26 mouse cellular contexts compared by ENCODE assay signal in genomic region chr6:76802969-76803368, GRCm38 (mm10).
"Had no signal": no experiment of that assay in that cellular context is flagged by ENCODE, and none has a peak within 500 bp of the region (broad histone marks: within the 10 kb centered on the region; RNA-seq: fewer than 3 reads in every experiment).

No protein-coding gene starts in this region.

- H3K4me2 ChIP-seq: heart, embryonic 11.5 days; heart, embryonic 13.5 days; heart, embryonic 15.5 days; hindbrain, embryonic 13.5 days; hindbrain, embryonic 15.5 days; limb, embryonic 13.5 days; limb, embryonic 15.5 days; liver, embryonic 12.5 days had no signal

- H3K9me3 ChIP-seq: heart, embryonic 13.5 days; heart, embryonic 15.5 days; hindbrain, embryonic 13.5 days; hindbrain, embryonic 15.5 days; limb, embryonic 13.5 days; limb, embryonic 15.5 days; liver, embryonic 12.5 days had no signal

- H3K36me3 ChIP-seq: heart, embryonic 13.5 days; heart, embryonic 15.5 days; hindbrain, embryonic 13.5 days; hindbrain, embryonic 15.5 days; limb, embryonic 13.5 days; limb, embryonic 15.5 days; liver, embryonic 12.5 days had no signal

- H3K4me1 ChIP-seq: heart, embryonic 13.5 days; heart, embryonic 15.5 days; hindbrain, embryonic 13.5 days; hindbrain, embryonic 15.5 days; limb, embryonic 13.5 days; limb, embryonic 15.5 days; liver, embryonic 12.5 days had no signal

- ATAC-seq: hindbrain, postnatal 0 days; intestine, embryonic 16.5 days; liver, embryonic 12.5 days had no signal

- H3K9ac ChIP-seq: heart, embryonic 13.5 days; heart, embryonic 15.5 days; hindbrain, embryonic 13.5 days; hindbrain, embryonic 15.5 days; limb, embryonic 13.5 days; limb, embryonic 15.5 days; liver, embryonic 12.5 days; liver, embryonic 14.5 days had no signal

- DNase-seq: gastrocnemius, postnatal 14 days; gastrocnemius, postnatal 36 days; heart, adult 11 months; heart, adult 2 months; heart, postnatal 14 days; heart, postnatal 36 days; kidney, adult 11 months; kidney, adult 2 months; kidney, adult 9 months; kidney, postnatal 10 days; kidney, postnatal 25 days; kidney, postnatal 4 days; left cerebral cortex, postnatal 4 days had no signal

- H3K4me3 ChIP-seq: heart, adult 2 months; heart, embryonic 13.5 days; heart, embryonic 15.5 days; hindbrain, embryonic 13.5 days; hindbrain, embryonic 15.5 days; layer of hippocampus, adult 2 months; left cerebral cortex, adult 2 months; limb, embryonic 13.5 days; limb, embryonic 15.5 days; liver, embryonic 12.5 days had no signal

- H3K27me3 ChIP-seq: heart, embryonic 13.5 days; heart, embryonic 15.5 days; hindbrain, embryonic 13.5 days; hindbrain, embryonic 15.5 days; limb, embryonic 13.5 days; limb, embryonic 15.5 days; liver, embryonic 12.5 days had no signal

- H3K27ac ChIP-seq: heart, adult 2 months; heart, embryonic 13.5 days; heart, embryonic 15.5 days; hindbrain, embryonic 13.5 days; hindbrain, embryonic 15.5 days; hindbrain, postnatal 0 days; layer of hippocampus, adult 2 months; left cerebral cortex, adult 2 months; limb, embryonic 13.5 days; limb, embryonic 15.5 days; liver, embryonic 12.5 days; liver, embryonic 14.5 days had no signal
